Mouse (Mus musculus) erythroblast, embryonic 14.5 days (primary cell): ENCODE measurements around the gene Nxt1.

Experiments used
- GATA1 ChIP-seq: IDR thresholded peaks from 2 replicates; pipeline ENCODE4 v1.6.1; 2012; ENCODE audit warnings: low read length, inconsistent platforms, mixed read lengths
- TAL1 ChIP-seq: IDR thresholded peaks from 3 replicates; pipeline ENCODE4 v1.6.1; 2012; ENCODE audit warnings: low read length, inconsistent platforms, mixed read lengths

DNA sequence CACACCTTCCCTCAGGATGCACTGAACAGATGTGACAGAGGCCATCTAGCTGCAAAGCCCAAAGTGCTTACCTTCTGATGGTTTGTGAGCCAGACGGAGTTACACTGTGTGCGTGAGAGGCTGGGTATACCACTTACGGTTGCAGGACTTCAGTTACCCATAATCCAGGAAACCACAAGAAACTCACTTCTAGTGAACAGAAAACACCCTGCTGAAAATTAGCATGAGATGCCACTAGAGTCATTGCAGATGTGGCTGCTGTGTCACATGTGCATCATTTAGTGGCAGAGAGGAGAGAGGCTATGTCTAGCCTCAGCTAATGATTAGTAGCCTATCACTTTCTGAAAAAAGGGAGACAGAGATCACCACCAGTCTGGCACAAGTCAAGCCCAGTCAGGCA, 47.9 kb upstream of the Nxt1 start:
- TF ChIP-seq TAL1 (no peak), GATA1 (no peak)
